Mouse (Mus musculus) cerebellum, adult 9-11 months (tissue): Measurements from ENCODE around the gene Lamb1.

Source experiments
- DNase-seq: peaks from one replicate; pipeline ENCODE4 v3.0.0; 2022

Gene Lamb1

GRCm38 (mm10) chr12:31290951-31291350, 25.9 kb downstream of the Lamb1 start:
- DNase-seq: no peak

GRCm38 (mm10) chr12:31293361-31294142, 28.5 kb downstream of the Lamb1 start:
- no peak for DNase-seq

- DNase-seq: no peak
These were observed 29.5 kb downstream of the Lamb1 start for GRCm38 (mm10) chr12:31294526-31294925.

- no peak for DNase-seq
These were observed 30.0 kb downstream of the Lamb1 start for GRCm38 (mm10) chr12:31294996-31295395.

- DNase-seq: no peak
These were observed 30.5 kb downstream of the Lamb1 start for GRCm38 (mm10) chr12:31295505-31295904.

- no peak for DNase-seq
These were observed 31.1 kb downstream of the Lamb1 start for GRCm38 (mm10) chr12:31296097-31296496.

GRCm38 (mm10) chr12:31298122-31298521, 33.1 kb downstream of the Lamb1 start:
- no peak for DNase-seq

GRCm38 (mm10) chr12:31298530-31298929, 33.5 kb downstream of the Lamb1 start:
- no peak for DNase-seq

GRCm38 (mm10) chr12:31299126-31299525, 34.1 kb downstream of the Lamb1 start:
- no peak for DNase-seq

GRCm38 (mm10) chr12:31299676-31300197, 34.7 kb downstream of the Lamb1 start:
- no peak for DNase-seq

- DNase-seq: no peak
These were observed 35.2 kb downstream of the Lamb1 start for GRCm38 (mm10) chr12:31300276-31300675.

GRCm38 (mm10) chr12:31302266-31302665, 37.2 kb downstream of the Lamb1 start:
- DNase-seq: peak; percentile 10

- DNase-seq: peak; percentile 11
These were observed 37.9 kb downstream of the Lamb1 start for GRCm38 (mm10) chr12:31302766-31303511.

GRCm38 (mm10) chr12:31306075-31306675, 41.1 kb downstream of the Lamb1 start:
- no peak for DNase-seq

GRCm38 (mm10) chr12:31307011-31307410, 42.0 kb downstream of the Lamb1 start:
- peak; percentile 30 for DNase-seq

- DNase-seq: no peak
These were observed 42.7 kb downstream of the Lamb1 start for GRCm38 (mm10) chr12:31307756-31308155.

GRCm38 (mm10) chr12:31310687-31311086, 45.7 kb downstream of the Lamb1 start:
- no peak for DNase-seq

- no peak for DNase-seq
These were observed 46.7 kb downstream of the Lamb1 start for GRCm38 (mm10) chr12:31311671-31312265.

- DNase-seq: no peak
These were observed 47.2 kb downstream of the Lamb1 start for GRCm38 (mm10) chr12:31312281-31312680.

GRCm38 (mm10) chr12:31313136-31313535, 48.1 kb downstream of the Lamb1 start:
- DNase-seq: no peak

- no peak for DNase-seq
These were observed 49.3 kb downstream of the Lamb1 start for GRCm38 (mm10) chr12:31314310-31314709.

GRCm38 (mm10) chr12:31315961-31316360, 50.9 kb downstream of the Lamb1 start:
- no peak for DNase-seq
